Mouse (Mus musculus) small intestine, adult 2 months (tissue): Measurements from ENCODE around the gene Ccdc28b.

Source experiments
- CTCF ChIP-seq: fragments of 200-500 bp; IDR thresholded peaks from 2 replicates; pipeline ENCODE4 v1.5.1; 2012; ENCODE audit warnings: low read depth, mild to moderate bottlenecking, control low read depth, inconsistent platforms, low read length, moderate library complexity, mixed read lengths; ENCODE audit not compliant: insufficient replicate concordance, insufficient read length; ENCODE audit errors: extremely low read depth
- POLR2A ChIP-seq: fragments of 200-500 bp; IDR thresholded peaks from 2 replicates; pipeline ENCODE4 v1.6.1; 2012; ENCODE audit warnings: low read depth, mild to moderate bottlenecking, control low read depth, inconsistent platforms, low read length, moderate library complexity

- TF ChIP-seq CTCF (no peak), POLR2A (no peak)
Observed at GRCm38 (mm10) chr4:129617121-129617641, 6.6 kb downstream of the Ccdc28b start.
